Mouse (Mus musculus) yolk sac, embryonic 10.5 days (tissue): ENCODE measurements around the gene Gm45618.

Experiments
- DNase-seq: peaks from one replicate; pipeline ENCODE4 v3.0.0-alpha.2; 2017; ENCODE audit warnings: low spot score

The Gm45618 gene

GRCm38 (mm10) chr7:142094301-142095143 is 26.0 kb downstream of the Gm45618 start:
- peak; percentile 40 for DNase-seq

- no peak for DNase-seq
These were observed 26.8 kb downstream of the Gm45618 start for GRCm38 (mm10) chr7:142093696-142094240.

GRCm38 (mm10) chr7:142092991-142093390 is 27.5 kb downstream of the Gm45618 start:
- DNase-seq, result no peak

GRCm38 (mm10) chr7:142091848-142092247 is 28.7 kb downstream of the Gm45618 start:
- no peak for DNase-seq

- no peak for DNase-seq
These were observed 30.7 kb downstream of the Gm45618 start for GRCm38 (mm10) chr7:142089648-142090447.

GRCm38 (mm10) chr7:142088886-142089285 is 31.6 kb downstream of the Gm45618 start:
- DNase-seq, result peak; percentile 22

- peak; percentile 9 for DNase-seq
These were observed 33.4 kb downstream of the Gm45618 start for GRCm38 (mm10) chr7:142087069-142087652.

- no peak for DNase-seq
These were observed 34.2 kb downstream of the Gm45618 start for GRCm38 (mm10) chr7:142086159-142086905.

- DNase-seq, result no peak
These were observed 35.7 kb downstream of the Gm45618 start for GRCm38 (mm10) chr7:142084820-142085219.

- DNase-seq, result no peak
These were observed 36.1 kb downstream of the Gm45618 start for GRCm38 (mm10) chr7:142084395-142084794.

GRCm38 (mm10) chr7:142083588-142084317 is 36.8 kb downstream of the Gm45618 start:
- DNase-seq, result no peak

- DNase-seq, result no peak
These were observed 37.9 kb downstream of the Gm45618 start for GRCm38 (mm10) chr7:142082607-142083006.

GRCm38 (mm10) chr7:142082179-142082578 is 38.4 kb downstream of the Gm45618 start:
- DNase-seq, result no peak

GRCm38 (mm10) chr7:142081736-142082135 is 38.8 kb downstream of the Gm45618 start:
- DNase-seq, result no peak

GRCm38 (mm10) chr7:142080876-142081275 is 39.7 kb downstream of the Gm45618 start:
- DNase-seq, result no peak

GRCm38 (mm10) chr7:142079365-142079764 is 41.2 kb downstream of the Gm45618 start:
- no peak for DNase-seq

- DNase-seq, result no peak
These were observed 43.4 kb downstream of the Gm45618 start for GRCm38 (mm10) chr7:142077138-142077537.

- no peak for DNase-seq
These were observed 46.2 kb downstream of the Gm45618 start for GRCm38 (mm10) chr7:142074146-142074886.

- no peak for DNase-seq
These were observed 48.8 kb downstream of the Gm45618 start for GRCm38 (mm10) chr7:142071717-142072116.

GRCm38 (mm10) chr7:142071212-142071578 is 49.3 kb downstream of the Gm45618 start:
- DNase-seq, result no peak
